ENCODE assay signal across 8 mouse cellular contexts in the genomic region with DNA sequence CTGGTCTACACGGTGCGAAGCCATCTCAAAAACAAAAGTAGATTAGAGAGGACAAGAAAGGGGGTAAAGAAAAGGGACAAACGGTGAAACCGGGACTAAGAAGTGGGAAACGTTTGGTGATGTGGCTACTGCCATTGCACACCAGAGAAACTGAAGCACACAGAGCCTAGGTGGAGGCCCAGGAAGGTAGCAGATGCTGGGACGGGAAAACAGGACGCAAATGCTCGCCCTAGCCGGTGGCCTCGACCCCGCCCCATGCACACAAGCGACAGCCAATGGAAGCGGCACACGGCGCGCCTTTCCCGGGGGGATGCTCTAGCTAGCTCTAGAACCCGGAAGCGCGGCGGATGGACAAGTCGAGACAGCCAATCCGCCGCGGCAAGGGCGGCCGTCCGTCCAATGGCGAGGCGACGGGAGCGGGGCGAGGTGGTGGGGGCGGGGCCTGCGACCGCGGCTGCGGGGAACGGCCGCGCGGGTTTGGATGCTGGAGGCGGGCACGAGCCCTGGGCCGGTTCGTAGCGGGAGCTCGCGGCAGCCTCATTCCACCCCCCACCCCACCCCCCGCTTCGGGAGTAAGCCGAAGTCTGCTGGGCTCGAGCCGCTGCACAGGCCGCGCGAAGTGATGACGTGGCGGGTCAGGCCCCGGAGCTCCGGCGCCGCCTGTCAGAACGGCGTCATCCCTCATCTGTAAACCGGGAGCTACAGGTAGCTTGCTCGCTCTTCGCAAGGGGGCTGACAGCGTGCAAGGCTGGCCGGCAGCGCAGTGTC. TPM values are rescaled to one million over a fixed set of nuclear protein-coding genes. Genes with fewer than 3 reads are reported as not detected.
DNase-seq lines count a peak whose midpoint lies in the region; ATAC-seq and TF ChIP-seq lines count a peak whose summit lies in the region.

TSS of gene Ficd (plus strand) at position 459 of the 768 bp plus-strand sequence.

- no peaks in the 10 kb centered on the region for H3K27me3 ChIP-seq in E14TG2a.4 (ENCODE audit: insufficient read depth, low read length)
- H3K27me3 ChIP-seq in forebrain, embryonic 12.5 days, result no peaks in the 10 kb centered on the region
- no peaks in the 10 kb centered on the region for H3K27me3 ChIP-seq in heart, postnatal 0 days (ENCODE audit: control insufficient read depth, insufficient read depth, low read length)
- H3K27me3 ChIP-seq in liver, embryonic 16.5 days (ENCODE audit: control insufficient read depth, insufficient read depth, low read depth, low read length), result no peaks in the 10 kb centered on the region
- H3K27me3 ChIP-seq in neural tube, embryonic 13.5 days, result no peaks in the 10 kb centered on the region
- no peaks in the 10 kb centered on the region for H3K27me3 ChIP-seq in testis, adult 2 months (ENCODE audit: control insufficient read depth, insufficient read depth, low read length)

- peak within 1 kb of the TSS; percentile 89 for H3K4me3 ChIP-seq in E14TG2a.4 (replicated peaks; ENCODE audit: low read length)
- peak within 1 kb of the TSS; percentile 71 for H3K4me3 ChIP-seq in forebrain, embryonic 12.5 days (replicated peaks)
- peak within 1 kb of the TSS; percentile 86 for H3K4me3 ChIP-seq in heart, postnatal 0 days (ENCODE audit: low read depth, low read length)
- peak within 1 kb of the TSS; percentile 80 for H3K4me3 ChIP-seq in liver, embryonic 16.5 days (ENCODE audit: low read depth, low read length)
- peak within 1 kb of the TSS; percentile 64 for H3K4me3 ChIP-seq in neural tube, embryonic 13.5 days
- H3K4me3 ChIP-seq in testis, adult 2 months (ENCODE audit: control insufficient read depth, low read depth, low read length), result peak within 1 kb of the TSS; percentile 89

- peak within 1 kb of the TSS; percentile 65 for H3K9ac ChIP-seq in forebrain, embryonic 12.5 days
- H3K9ac ChIP-seq in heart, postnatal 0 days (replicated peaks; ENCODE audit: low read depth, low read length), result peak within 1 kb of the TSS; percentile 72
- H3K9ac ChIP-seq in liver, embryonic 16.5 days (ENCODE audit: low read depth, low read length), result peak within 1 kb of the TSS; percentile 77
- peak within 1 kb of the TSS; percentile 77 for H3K9ac ChIP-seq in neural tube, embryonic 13.5 days

- H3K4me2 ChIP-seq in forebrain, embryonic 12.5 days, result peak within 1 kb of the TSS; percentile 86
- peak within 1 kb of the TSS; percentile 90 for H3K4me2 ChIP-seq in heart, postnatal 0 days (ENCODE audit: low read depth, low read length)
- peak within 1 kb of the TSS; percentile 93 for H3K4me2 ChIP-seq in liver, embryonic 16.5 days (ENCODE audit: low read depth, low read length)
- H3K4me2 ChIP-seq in neural tube, embryonic 13.5 days, result peak within 1 kb of the TSS; percentile 80

- ATAC-seq in forebrain, embryonic 12.5 days (ENCODE audit: low FRiP score), result peak; percentile 97
- ATAC-seq in heart, postnatal 0 days (ENCODE audit: insufficient read depth, low read depth), result peak; percentile 99
- ATAC-seq in liver, embryonic 16.5 days (ENCODE audit: low read depth), result peak; percentile 98
- ATAC-seq in neural tube, embryonic 13.5 days (ENCODE audit: low read depth), result peak; percentile 96

- DNase-seq in c-Kit-positive CD71-positive TER-119-positive erythroid progenitor cells, embryonic 14.5 days (ENCODE audit: low spot score), result peak; percentile 95
- DNase-seq in heart, postnatal 0 days (ENCODE audit: low spot score), result peak; percentile 99
- peak; percentile 94 to 97 for DNase-seq in kidney, postnatal 4 days

- under 1% methylated on average over 71 of the region's 71 CpGs for WGBS in forebrain, embryonic 12.5 days
- WGBS in heart, postnatal 0 days, result under 1% methylated on average over 63 of the region's 71 CpGs
- 1% methylated on average over 68 of the region's 71 CpGs for WGBS in liver, embryonic 16.5 days (ENCODE audit: insufficient replicate concordance)
- WGBS in neural tube, embryonic 13.5 days, result 1% methylated on average over 71 of the region's 71 CpGs

- no peak for TF ChIP-seq EP300 in heart, postnatal 0 days (IDR thresholded peaks at IDR 0.05; ENCODE audit: low read depth)

- peaks cover 70% of the 10 kb centered on the region for H3K4me1 ChIP-seq in E14TG2a.4 (replicated peaks; ENCODE audit: low read depth, low read length)
- H3K4me1 ChIP-seq in forebrain, embryonic 12.5 days, result peaks cover 25% of the 10 kb centered on the region
- peaks cover 12% of the 10 kb centered on the region for H3K4me1 ChIP-seq in heart, postnatal 0 days (ENCODE audit: control insufficient read depth, insufficient read depth)
- H3K4me1 ChIP-seq in liver, embryonic 16.5 days (ENCODE audit: control insufficient read depth, low read depth, low read length), result peaks cover 15% of the 10 kb centered on the region
- peaks cover 27% of the 10 kb centered on the region for H3K4me1 ChIP-seq in neural tube, embryonic 13.5 days (replicated peaks)
- H3K4me1 ChIP-seq in testis, adult 2 months (ENCODE audit: control insufficient read depth, insufficient read depth, low read length), result peaks cover 10% of the 10 kb centered on the region

- TF ChIP-seq POLR2A in testis, adult 2 months (IDR thresholded peaks at IDR 0.05; ENCODE audit: control insufficient read depth, low read depth, low read length), result peak; percentile 47

- TF ChIP-seq CTCF in E14TG2a.4 (conservative IDR thresholded peaks at IDR 0.05; ENCODE audit: low read length), result no peak
- no peak for TF ChIP-seq CTCF in heart, postnatal 0 days (IDR thresholded peaks at IDR 0.05; ENCODE audit: low read depth)
- no peak for TF ChIP-seq CTCF in testis, adult 2 months (IDR thresholded peaks at IDR 0.05; ENCODE audit: control insufficient read depth, insufficient read depth, insufficient replicate concordance, low read depth, low read length)

- peak within 1 kb of the TSS; percentile 96 for H3K27ac ChIP-seq in forebrain, embryonic 12.5 days
- H3K27ac ChIP-seq in heart, postnatal 0 days (ENCODE audit: low read depth), result peak within 1 kb of the TSS; percentile 93
- H3K27ac ChIP-seq in liver, embryonic 16.5 days (ENCODE audit: low read length), result peak within 1 kb of the TSS; percentile 93
- H3K27ac ChIP-seq in neural tube, embryonic 13.5 days (replicated peaks), result peak within 1 kb of the TSS; percentile 96
- peak within 1 kb of the TSS; percentile 76 for H3K27ac ChIP-seq in testis, adult 2 months (ENCODE audit: control insufficient read depth, insufficient read depth, low read depth, low read length)

- H3K36me3 ChIP-seq in E14TG2a.4 (ENCODE audit: insufficient read depth, low read length), result peaks cover 38% of the 10 kb centered on the region
- peaks cover 29% of the 10 kb centered on the region for H3K36me3 ChIP-seq in forebrain, embryonic 12.5 days (replicated peaks)
- H3K36me3 ChIP-seq in heart, postnatal 0 days (replicated peaks; ENCODE audit: control insufficient read depth, insufficient read depth, low read length), result peaks cover 28% of the 10 kb centered on the region
- H3K36me3 ChIP-seq in liver, embryonic 16.5 days (ENCODE audit: control insufficient read depth, insufficient read depth), result peaks cover 11% of the 10 kb centered on the region
- H3K36me3 ChIP-seq in neural tube, embryonic 13.5 days, result peaks cover 29% of the 10 kb centered on the region
- 0 out of 2 replicates have a peak, but pooled peaks cover 1% of the 10 kb centered on the region for H3K36me3 ChIP-seq in testis, adult 2 months (ENCODE audit: control insufficient read depth, insufficient read depth, low read length)

- H3K9me3 ChIP-seq in E14TG2a.4 (ENCODE audit: low read length), result no peaks in the 10 kb centered on the region
- no peaks in the 10 kb centered on the region for H3K9me3 ChIP-seq in forebrain, embryonic 12.5 days
- no peaks in the 10 kb centered on the region for H3K9me3 ChIP-seq in heart, postnatal 0 days (replicated peaks; ENCODE audit: control insufficient read depth, low read length)
- H3K9me3 ChIP-seq in liver, embryonic 16.5 days (replicated peaks; ENCODE audit: control insufficient read depth, low read length), result no peaks in the 10 kb centered on the region
- no peaks in the 10 kb centered on the region for H3K9me3 ChIP-seq in neural tube, embryonic 13.5 days

RNA-seq across cellular contexts. Expression of gene Ficd, which starts in this region (rescaled TPM):
- 5.4 and 7.2 TPM in 2 replicates for polyA plus RNA-seq in forebrain, embryonic 12.5 days (2016; fragmentation: Nextera tagmentation; extraction: Ambion mirVana)
- 5.5 and 7.1 TPM in 2 replicates for total RNA-seq in heart, postnatal 0 days (2014; rRNA removed; ENCODE audit: low replicate concordance)
- polyA plus RNA-seq in heart, postnatal 0 days (2015; fragmentation: Nextera tagmentation; extraction: Ambion mirVana), result 4.1 and 5.3 TPM in 2 replicates
- 2.5 and 2.6 TPM in 2 replicates for polyA plus RNA-seq in liver, embryonic 16.5 days (2015; fragmentation: Nextera tagmentation; extraction: Ambion mirVana)
- polyA plus RNA-seq in neural tube, embryonic 13.5 days (2015; fragmentation: Nextera tagmentation; extraction: Ambion mirVana), result 7.9 and 8.2 TPM in 2 replicates
- polyA plus RNA-seq in testis, adult 2 months (2012; rRNA removed), result 5.2 and 5.3 TPM in 2 replicates

Comparison
In these comparisons a context has a peak if more than half of its experiments do, and no peak if none do; other contexts are left out.
1. Peak in every context shown above with its lines: DNase-seq, ATAC-seq, H3K4me3 ChIP-seq and H3K27ac ChIP-seq.